24 mouse cellular contexts compared by ENCODE assay signal in the genomic region with DNA sequence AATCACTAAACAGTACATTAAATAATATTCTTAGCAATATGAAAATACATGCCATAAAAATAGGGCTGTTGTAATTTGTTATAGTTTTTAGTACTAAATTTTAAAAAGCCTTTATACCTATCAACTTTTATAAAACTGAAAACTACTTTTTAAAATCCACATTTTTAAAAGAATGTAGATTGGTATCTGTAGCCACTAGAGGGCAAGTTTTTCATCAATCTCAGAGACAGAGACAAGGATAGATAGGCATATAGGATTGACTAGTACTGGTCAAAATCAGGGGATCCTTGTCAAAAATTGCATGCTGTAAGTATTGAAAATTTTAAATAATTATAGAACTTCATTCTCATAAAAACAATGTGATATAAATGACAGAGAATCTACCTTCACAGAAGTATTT.
A peak's percentile ranks its signal among the peaks of the same experiment; 100 is the strongest.
DNase-seq lines count a peak whose midpoint lies in the region; ATAC-seq and TF ChIP-seq lines count a peak whose summit lies in the region.
"Had no signal": no experiment of that assay in that cellular context is flagged by ENCODE, and none has a peak within 500 bp of the region (broad histone marks: within the 10 kb centered on the region; RNA-seq: fewer than 3 reads in every experiment).

No protein-coding gene starts in this region.

- ATAC-seq in stomach, postnatal 0 days (ENCODE audit: low FRiP score, low TSS enrichment): no peak
- ATAC-seq: activated CD4-positive, CD25-positive, alpha-beta regulatory T cell, adult 4 months; CD4-positive, CD25-positive, alpha-beta regulatory T cell, adult 4 months; forebrain, embryonic 15.5 days; intestine, embryonic 15.5 days had no signal

- no peak overlapping the region for H3K27ac ChIP-seq in heart, adult 2 months
- H3K27ac ChIP-seq in left cerebral cortex, adult 2 months: no peak overlapping the region
- H3K27ac ChIP-seq in CH12.LX (ENCODE audit: insufficient read depth, low read depth): no peak overlapping the region
- no peak overlapping the region for H3K27ac ChIP-seq in stomach, postnatal 0 days (replicated peaks)
- H3K27ac ChIP-seq: forebrain, embryonic 10.5 days; forebrain, embryonic 15.5 days; gastrocnemius, adult 2 months; heart, embryonic 15.5 days; hindbrain, embryonic 15.5 days; intestine, embryonic 15.5 days had no signal

- intact Hi-C loops in heart, adult 2 months (cut with DNase I): no loop called here
- intact Hi-C loops in heart, postnatal 36 days (cut with DNase I): no loop called here
- intact Hi-C loops in left cerebral cortex, adult 2 months (cut with DNase I): no loop called here

- no peaks in the 10 kb centered on the region for H3K4me1 ChIP-seq in heart, adult 2 months (ENCODE audit: control insufficient read depth, insufficient read depth, low read length)
- no peaks in the 10 kb centered on the region for H3K4me1 ChIP-seq in CH12.LX (ENCODE audit: control insufficient read depth in 1 of 2, insufficient read depth in 2 of 2)
- no peaks in the 10 kb centered on the region for H3K4me1 ChIP-seq in stomach, postnatal 0 days (replicated peaks; ENCODE audit: control insufficient read depth, insufficient read depth)
- H3K4me1 ChIP-seq: forebrain, embryonic 10.5 days; heart, embryonic 12.5 days; heart, embryonic 15.5 days; hindbrain, embryonic 15.5 days; intestine, embryonic 15.5 days had no signal

- TF ChIP-seq RAD21 in CH12.LX (IDR thresholded peaks at IDR 0.05; ENCODE audit: low read depth, low read length): peak; percentile 31

- H3K4me3 ChIP-seq in heart, adult 2 months: no peak overlapping the region
- H3K4me3 ChIP-seq in left cerebral cortex, adult 2 months: no peak overlapping the region
- H3K4me3 ChIP-seq in CH12.LX (replicated peaks in 1 of 3; ENCODE audit: low read depth in 2 of 3, low read length in 2 of 3, poor library complexity in 1 of 3): no peak overlapping the region
- H3K4me3 ChIP-seq in stomach, postnatal 0 days (ENCODE audit: low read depth, low read length): no peak overlapping the region
- H3K4me3 ChIP-seq: forebrain, embryonic 10.5 days; forebrain, embryonic 15.5 days; gastrocnemius, adult 2 months; heart, embryonic 12.5 days; heart, embryonic 15.5 days; hindbrain, embryonic 15.5 days; intestine, embryonic 15.5 days had no signal

- no peak overlapping the region for H3K4me2 ChIP-seq in CH12.LX (ENCODE audit: insufficient read depth, low read depth, poor library complexity, severe bottlenecking)
- H3K4me2 ChIP-seq in stomach, postnatal 0 days (replicated peaks; ENCODE audit: low read depth): no peak overlapping the region
- H3K4me2 ChIP-seq: forebrain, embryonic 15.5 days; heart, embryonic 12.5 days; heart, embryonic 15.5 days; hindbrain, embryonic 15.5 days; intestine, embryonic 15.5 days had no signal

- in situ Hi-C loops in CH12.LX (cut with MboI; ENCODE audit: low pct_ligation_motif_present, low pct_unique_long_range_greater_than_20kb, low sequenced_read_pairs): no loop called here

- no peaks in the 10 kb centered on the region for H3K36me3 ChIP-seq in heart, adult 2 months (ENCODE audit: control insufficient read depth, insufficient read depth, low read length)
- no peaks in the 10 kb centered on the region for H3K36me3 ChIP-seq in CH12.LX (replicated peaks in 1 of 2; ENCODE audit: control insufficient read depth in 1 of 2, insufficient read depth in 1 of 2, low read length in 1 of 2)
- H3K36me3 ChIP-seq in stomach, postnatal 0 days (ENCODE audit: control insufficient read depth, insufficient read depth, low read length): no peaks in the 10 kb centered on the region
- H3K36me3 ChIP-seq: forebrain, embryonic 10.5 days; forebrain, embryonic 15.5 days; heart, embryonic 12.5 days; heart, embryonic 15.5 days; hindbrain, embryonic 15.5 days; intestine, embryonic 15.5 days had no signal

- H3K79me2 ChIP-seq in heart, adult 2 months (replicated peaks; ENCODE audit: control insufficient read depth, insufficient read depth, low read length): no peaks in the 10 kb centered on the region
- no peaks in the 10 kb centered on the region for H3K79me2 ChIP-seq in CH12.LX (replicated peaks; ENCODE audit: control insufficient read depth, extremely low read depth, insufficient read depth, poor library complexity, severe bottlenecking)

- no peaks in the 10 kb centered on the region for H3K27me3 ChIP-seq in heart, adult 2 months (ENCODE audit: control insufficient read depth, insufficient read depth, low read length)
- no peaks in the 10 kb centered on the region for H3K27me3 ChIP-seq in CH12.LX (replicated peaks)
- H3K27me3 ChIP-seq in stomach, postnatal 0 days (ENCODE audit: control insufficient read depth, insufficient read depth, low read length): no peaks in the 10 kb centered on the region
- H3K27me3 ChIP-seq: forebrain, embryonic 15.5 days; heart, embryonic 12.5 days; heart, embryonic 15.5 days; hindbrain, embryonic 15.5 days; intestine, embryonic 15.5 days had no signal

- no peaks in the 10 kb centered on the region for H3K9me3 ChIP-seq in CH12.LX (replicated peaks; ENCODE audit: low read length)
- no peaks in the 10 kb centered on the region for H3K9me3 ChIP-seq in stomach, postnatal 0 days (ENCODE audit: control insufficient read depth, low read length)
- H3K9me3 ChIP-seq: forebrain, embryonic 10.5 days; forebrain, embryonic 15.5 days; heart, embryonic 12.5 days; heart, embryonic 15.5 days; hindbrain, embryonic 15.5 days; intestine, embryonic 15.5 days had no signal

- TF ChIP-seq EP300 in heart, adult 2 months (IDR thresholded peaks at IDR 0.05; ENCODE audit: insufficient read depth, low read depth, low read length): no peak
- no peak for TF ChIP-seq EP300 in CH12.LX (IDR thresholded peaks at IDR 0.05; ENCODE audit: low read length)
- no peak for TF ChIP-seq EP300 in stomach, postnatal 0 days (optimal IDR thresholded peaks at IDR 0.05)

- 0 out of 2 replicates have a peak, but pooled peaks have one; percentile 2 for TF ChIP-seq CTCF in heart, adult 2 months (IDR thresholded peaks at IDR 0.05)
- peak; percentile 52 for TF ChIP-seq CTCF in left cerebral cortex, adult 2 months (IDR thresholded peaks at IDR 0.05)
- TF ChIP-seq CTCF in CH12.LX (conservative IDR thresholded peaks at IDR 0.05 in 1 of 2, IDR thresholded peaks at IDR 0.05 in 1 of 2; ENCODE audit: low read depth in 2 of 2, low read length in 2 of 2): peak in 1 of 2 experiments; percentile 49; a peak in 2 of 4 replicates
- peak; percentile 19; the same call in 1 of the 2 replicates for TF ChIP-seq CTCF in stomach, postnatal 0 days (IDR thresholded peaks at IDR 0.05; ENCODE audit: low read depth)

- DNase-seq in heart, adult 2 months: no peak
- no peak for DNase-seq in heart, postnatal 36 days
- no peak for DNase-seq in left cerebral cortex, adult 2 months (ENCODE audit: extremely low spot score in 1 of 2, low spot score in 2 of 2)
- no peak for DNase-seq in left cerebral cortex, adult 18-20 months (ENCODE audit: low spot score in 2 of 2)
- no peak for DNase-seq in CH12.LX (ENCODE audit: extremely low read depth)
- no peak for DNase-seq in stomach, postnatal 0 days (ENCODE audit: low spot score)
- DNase-seq: adrenal gland, adult 8-10 months; adrenal gland, postnatal 25 days; cerebellum, adult 11-12 months; cerebellum, adult 8-10 months; cerebellum, postnatal 14 days; gastrocnemius, adult 2 months; gastrocnemius, postnatal 14 days; heart, adult 11 months; heart, postnatal 10 days; heart, postnatal 4 days had no signal

- TF ChIP-seq POLR2A in heart, adult 2 months (IDR thresholded peaks at IDR 0.05; ENCODE audit: insufficient read depth, low read depth, low read length): no peak
- TF ChIP-seq POLR2A in CH12.LX (IDR thresholded peaks at IDR 0.05; ENCODE audit: low read depth, low read length): no peak

- H3K9ac ChIP-seq in heart, adult 2 months (ENCODE audit: low read depth, low read length): no peak overlapping the region
- H3K9ac ChIP-seq in CH12.LX (ENCODE audit: insufficient read depth, low read depth): no peak overlapping the region
- H3K9ac ChIP-seq in stomach, postnatal 0 days (ENCODE audit: low read length): no peak overlapping the region
- H3K9ac ChIP-seq: forebrain, embryonic 15.5 days; heart, embryonic 12.5 days; heart, embryonic 15.5 days; hindbrain, embryonic 15.5 days; intestine, embryonic 15.5 days had no signal

- dilution Hi-C loops in CH12.LX (cut with MboI; ENCODE audit: extremely low pct_ligation_motif_present, extremely low pct_unique_long_range_greater_than_20kb, low sequenced_read_pairs): no loop called here

TF ChIP-seq in CH12.LX, 34 proteins besides CTCF, POLR2A, EP300 and RAD21:
- TF ChIP-seq TBP (conservative IDR thresholded peaks at IDR 0.05; ENCODE audit: low read depth, low read length) (no peak), TCF12 (IDR thresholded peaks at IDR 0.05; ENCODE audit: low read depth, low read length) (no peak), ELF1 (IDR thresholded peaks at IDR 0.05; ENCODE audit: low read depth, low read length) (no peak), RCOR1 (conservative IDR thresholded peaks at IDR 0.05; ENCODE audit: low read depth, low read length) (no peak), MAFK (IDR thresholded peaks at IDR 0.05; ENCODE audit: insufficient replicate concordance, low read length) (no peak), HCFC1 (IDR thresholded peaks at IDR 0.05; ENCODE audit: low read depth, low read length) (no peak), CHD1 (IDR thresholded peaks at IDR 0.05; ENCODE audit: low read depth, low read length) (no peak), USF2 (conservative IDR thresholded peaks at IDR 0.05; ENCODE audit: low read depth, low read length) (no peak), ZC3H11A (IDR thresholded peaks at IDR 0.05; ENCODE audit: low read depth, low read length) (no peak), ZMIZ1 (IDR thresholded peaks at IDR 0.05; ENCODE audit: low read depth, low read length) (no peak), MAZ (IDR thresholded peaks at IDR 0.05; ENCODE audit: low read depth, low read length) (no peak), NELFE (IDR thresholded peaks at IDR 0.05; ENCODE audit: low read depth, low read length) (no peak), CHD2 (IDR thresholded peaks at IDR 0.05; ENCODE audit: low read length) (no peak), UBTF (IDR thresholded peaks at IDR 0.05; ENCODE audit: low read depth, low read length) (no peak), USF1 (IDR thresholded peaks at IDR 0.05; ENCODE audit: low read depth, low read length) (no peak), BHLHE40 (IDR thresholded peaks at IDR 0.05; ENCODE audit: low read depth, low read length) (no peak), ETS1 (conservative IDR thresholded peaks at IDR 0.05; ENCODE audit: low read depth, low read length) (no peak), MYC (IDR thresholded peaks at IDR 0.05; ENCODE audit: low read depth, low read length) (no peak)
TF ChIP-seq in CH12.LX: peak in this region for 0.
